Mouse (Mus musculus): ENCODE measurements around the gene Spint5.
A peak's percentile ranks its signal among the peaks of the same experiment; 100 is the strongest.

DNA sequence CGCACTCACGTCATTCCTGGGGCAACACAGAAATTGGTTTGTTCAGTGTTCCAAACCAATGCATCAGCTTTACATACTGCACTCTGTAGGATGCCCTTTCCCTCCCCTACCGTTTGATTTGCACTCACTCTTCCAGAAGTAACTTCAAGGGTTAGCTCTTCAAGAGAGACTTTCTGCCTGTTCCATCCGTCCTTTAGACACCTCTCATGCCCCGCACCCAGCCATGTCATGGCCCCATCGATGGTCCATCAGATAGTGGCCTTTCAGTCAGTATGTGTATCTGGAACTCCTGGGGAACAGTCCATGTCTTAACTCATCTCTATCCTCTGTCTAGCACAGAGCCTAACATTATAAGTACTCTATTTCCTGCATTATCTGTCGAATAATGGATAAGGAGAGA, 47.5 kb downstream of the Spint5 start:
- TF ChIP-seq GATA1 (IDR thresholded peaks at IDR 0.05; ENCODE audit: low read length) (peak; percentile 13; the same call in 1 of the 2 replicates), TAL1 (IDR thresholded peaks at IDR 0.05; ENCODE audit: low read length) (no peak)

Data from erythroblast, embryonic 14.5 days (primary cell).